Mouse (Mus musculus) cerebellum, postnatal 36 days (tissue): ENCODE results near the gene Phactr3.

ENCODE experiments used
- DNase-seq, 2 experiments: peaks; one replicate each; pipeline ENCODE4 v3.0.0; 2021 to 2022; ENCODE audit warnings: mixed read lengths in 2 of 2

The Phactr3 gene

GRCm38 (mm10) chr2:178264389-178264788 is 145.6 kb downstream of the Phactr3 start:
- DNase-seq, result peak; percentile 97 to 98

GRCm38 (mm10) chr2:178265454-178265853 is 146.7 kb downstream of the Phactr3 start:
- peak in 1 of 2 experiments; percentile 46 for DNase-seq

- DNase-seq, result peak; percentile 40 to 53
These were observed 152.0 kb downstream of the Phactr3 start for GRCm38 (mm10) chr2:178270794-178271193.

- no peak for DNase-seq
These were observed 153.6 kb downstream of the Phactr3 start for GRCm38 (mm10) chr2:178272350-178272749.

GRCm38 (mm10) chr2:178274126-178274525 is 155.4 kb downstream of the Phactr3 start:
- DNase-seq, result peak; percentile 87 to 89

GRCm38 (mm10) chr2:178277206-178277605 is 158.4 kb downstream of the Phactr3 start:
- no peak for DNase-seq

GRCm38 (mm10) chr2:178281183-178281582 is 162.4 kb downstream of the Phactr3 start:
- no peak for DNase-seq

- DNase-seq, result peak; percentile 58 to 64
These were observed 168.5 kb downstream of the Phactr3 start for GRCm38 (mm10) chr2:178287285-178287684.

- DNase-seq, result no peak
These were observed 169.9 kb downstream of the Phactr3 start for GRCm38 (mm10) chr2:178288666-178289065.

GRCm38 (mm10) chr2:178303453-178304187 is 184.8 kb downstream of the Phactr3 start:
- no peak for DNase-seq

GRCm38 (mm10) chr2:178304188-178304529 is 185.4 kb downstream of the Phactr3 start:
- no peak for DNase-seq

- no peak for DNase-seq
These were observed 185.9 kb downstream of the Phactr3 start for GRCm38 (mm10) chr2:178304669-178305068.

GRCm38 (mm10) chr2:178313539-178313938 is 194.8 kb downstream of the Phactr3 start:
- no peak for DNase-seq

- DNase-seq, result no peak
These were observed 197.5 kb downstream of the Phactr3 start for GRCm38 (mm10) chr2:178316281-178316680.

- no peak for DNase-seq
These were observed 201.0 kb downstream of the Phactr3 start for GRCm38 (mm10) chr2:178319766-178320165.

- no peak for DNase-seq
These were observed 202.5 kb downstream of the Phactr3 start for GRCm38 (mm10) chr2:178321271-178321670.

- no peak for DNase-seq
These were observed 205.6 kb downstream of the Phactr3 start for GRCm38 (mm10) chr2:178324410-178324809.

- no peak for DNase-seq
These were observed 206.0 kb downstream of the Phactr3 start for GRCm38 (mm10) chr2:178324818-178325217.

- peak in 1 of 2 experiments; percentile 9 for DNase-seq
These were observed 207.3 kb downstream of the Phactr3 start for GRCm38 (mm10) chr2:178326067-178326466.

- peak in 1 of 2 experiments; percentile 13 for DNase-seq
These were observed 208.1 kb downstream of the Phactr3 start for GRCm38 (mm10) chr2:178326750-178327465.

- DNase-seq, result peak; percentile 71 to 78
These were observed 208.8 kb downstream of the Phactr3 start for GRCm38 (mm10) chr2:178327466-178328040.

GRCm38 (mm10) chr2:178329551-178329950 is 210.8 kb downstream of the Phactr3 start:
- DNase-seq, result peak in 1 of 2 experiments; percentile 22

GRCm38 (mm10) chr2:178329986-178330385 is 211.2 kb downstream of the Phactr3 start:
- DNase-seq, result no peak

- no peak for DNase-seq
These were observed 219.1 kb downstream of the Phactr3 start for GRCm38 (mm10) chr2:178337878-178338277.
